Mouse (Mus musculus) forebrain, embryonic 12.5 days (tissue): ENCODE results near the gene Lrp4. TPM values are rescaled to one million over a fixed set of nuclear protein-coding genes. Genes with fewer than 3 reads are reported as not detected.
"Not testable (repeated sequence)": the region's sequence is repeated elsewhere in the genome, so short reads cannot be mapped to it uniquely, and the experiment has no call there.

Experiments
- ATAC-seq: fragments of 200-750 bp; cut with Nextera tagmentation; 2 replicates; pipeline ENCODE4 v1.8.0; 2017; ENCODE audit warnings: moderate TSS enrichment; ENCODE audit not compliant: low FRiP score
- H3K27ac ChIP-seq: fragments of 300-500 bp; sonication (generic); 2 replicates; pipeline ENCODE4 v1.5.1; 2016; ENCODE audit warnings: mild to moderate bottlenecking
- H3K27me3 ChIP-seq: fragments of 300-500 bp; sonication (generic); 2 replicates; pipeline ENCODE4 v1.6.1; 2016; ENCODE audit warnings: mild to moderate bottlenecking
- H3K36me3 ChIP-seq: fragments of 300-500 bp; sonication (generic); replicated peaks from 2 replicates; pipeline ENCODE4 v1.6.1; 2016; ENCODE audit warnings: mild to moderate bottlenecking
- H3K4me1 ChIP-seq: fragments of 300-500 bp; sonication (generic); 2 replicates; pipeline ENCODE4 v1.6.1; 2016
- H3K4me2 ChIP-seq: fragments of 300-500 bp; sonication (generic); 2 replicates; pipeline ENCODE4 v1.6.1; 2016; ENCODE audit warnings: mild to moderate bottlenecking, moderate library complexity
- H3K4me3 ChIP-seq: fragments of 300-500 bp; sonication (generic); replicated peaks from 2 replicates; pipeline ENCODE4 v1.5.1; 2016; ENCODE audit warnings: mild to moderate bottlenecking
- H3K9ac ChIP-seq: fragments of 300-500 bp; sonication (generic); 2 replicates; pipeline ENCODE4 v1.6.1; 2016; ENCODE audit warnings: mild to moderate bottlenecking
- H3K9me3 ChIP-seq: fragments of 300-500 bp; sonication (generic); 2 replicates; pipeline ENCODE4 v1.6.1; 2016
- WGBS: fragments of 180-500 bp; shearing (Covaris S2); methylation state at CpG from one replicate; pipeline ENCODE4 v1.1.7; 2016; 5-methylcytosine and 5-hydroxymethylcytosine counted together
- polyA plus RNA-seq: library from polyadenylated mRNA; unstranded; fragments of >200 nt; fragmentation: Nextera tagmentation; extraction: Ambion mirVana; gene quantifications from 2 replicates; pipeline ENCODE4 v1.2.1, GENCODE M21; 2016

The Lrp4 gene
- polyA plus RNA-seq, 1 experiment from 2014 or later = 9.1 TPM

DNA sequence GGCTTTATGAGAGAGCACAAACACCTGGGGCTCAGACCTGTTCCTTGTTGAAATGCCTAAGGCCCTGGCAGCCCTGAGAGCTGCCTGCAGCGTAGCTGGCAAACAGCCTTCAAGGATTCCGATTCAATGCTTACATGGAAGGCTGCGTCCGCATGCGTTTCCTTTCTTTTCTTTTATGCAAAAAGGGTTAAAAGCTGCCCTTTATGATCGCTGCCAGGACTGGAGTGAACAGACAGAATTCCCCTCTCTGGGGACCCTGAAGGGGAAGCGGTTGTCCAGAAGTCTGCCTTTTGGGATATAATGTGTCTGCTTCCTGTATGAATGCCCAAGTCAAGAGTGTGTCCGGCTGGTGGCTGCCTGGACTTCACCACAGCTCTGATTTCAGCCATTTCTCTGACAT lies 10.3 kb downstream of the Lrp4 start:
- H3K27ac ChIP-seq = peak overlapping the region; percentile 43; the same call in 1 of the 2 replicates
- H3K9ac ChIP-seq = no peak overlapping the region
- no peaks in the 10 kb centered on the region for H3K27me3 ChIP-seq
- 55% methylated on average over 8 of the region's 8 CpGs for WGBS
- H3K9me3 ChIP-seq = no peaks in the 10 kb centered on the region
- peaks cover 12% of the 10 kb centered on the region for H3K36me3 ChIP-seq
- ATAC-seq = no peak
- no peak overlapping the region for H3K4me3 ChIP-seq
- peaks cover 35% of the 10 kb centered on the region for H3K4me1 ChIP-seq
- no peak overlapping the region for H3K4me2 ChIP-seq

DNA sequence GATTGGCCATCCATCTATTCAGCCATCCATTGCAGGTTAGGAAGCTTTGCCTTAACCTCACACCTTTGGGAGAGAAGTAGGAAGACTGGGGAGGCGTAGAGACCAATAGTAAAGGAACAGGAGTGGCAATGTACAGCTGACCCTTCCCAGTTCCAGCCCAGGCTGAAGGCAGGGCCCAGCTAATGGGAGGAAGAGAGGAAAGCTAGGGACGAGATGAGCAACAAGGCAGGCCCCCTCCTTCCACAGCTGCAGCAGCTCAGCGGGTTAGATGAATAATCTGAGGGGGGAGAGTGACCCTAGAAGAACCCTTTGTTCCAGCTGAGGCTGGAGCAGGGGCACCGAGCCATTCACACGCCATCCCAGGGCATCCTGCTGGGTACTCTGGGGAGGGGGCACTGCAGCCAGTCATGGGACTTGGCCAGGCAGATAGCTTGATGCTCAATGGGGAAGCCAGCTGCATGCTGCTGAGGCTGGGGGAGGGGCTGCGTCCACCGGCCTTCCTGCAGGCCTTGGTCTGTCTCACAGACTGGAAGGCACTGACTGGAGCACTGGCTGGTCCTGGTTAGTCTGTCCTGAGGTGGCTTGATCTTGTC lies 12.8 kb downstream of the Lrp4 start:
- WGBS = 15% methylated on average over 7 of the region's 7 CpGs
- H3K27ac ChIP-seq = peak overlapping the region; percentile 53
- no peaks in the 10 kb centered on the region for H3K9me3 ChIP-seq
- peak; percentile 79 for ATAC-seq
- H3K4me2 ChIP-seq = 0 out of 2 replicates have a peak overlapping the region, but pooled peaks have one; percentile 8
- H3K4me3 ChIP-seq = no peak overlapping the region
- H3K9ac ChIP-seq = no peak overlapping the region; the same call in 1 of the 2 replicates
- peaks cover 36% of the 10 kb centered on the region for H3K36me3 ChIP-seq
- no peaks in the 10 kb centered on the region for H3K27me3 ChIP-seq
- peaks cover 29% of the 10 kb centered on the region for H3K4me1 ChIP-seq

DNA sequence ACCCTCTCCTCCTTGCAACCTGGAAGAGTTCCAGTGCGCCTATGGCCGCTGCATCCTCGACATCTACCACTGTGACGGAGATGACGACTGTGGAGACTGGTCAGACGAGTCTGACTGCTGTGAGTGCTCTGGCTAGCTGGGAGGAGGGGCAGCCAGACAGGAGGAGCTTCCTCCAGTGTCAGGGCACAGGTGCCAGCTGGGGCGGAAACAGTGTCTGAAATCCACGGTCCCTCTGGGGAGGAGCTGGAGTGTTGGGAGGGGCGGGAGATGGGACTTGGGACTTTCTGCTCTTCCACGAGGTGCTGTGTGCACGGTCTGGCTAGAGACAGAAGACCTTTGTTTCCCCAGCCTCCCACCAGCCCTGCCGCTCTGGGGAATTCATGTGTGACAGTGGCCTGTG lies 17.0 kb downstream of the Lrp4 start:
- Histone ChIP-seq H3K4me1 (peaks cover 16% of the 10 kb centered on the region), H3K9ac (no peak overlapping the region), H3K27me3 (no peaks in the 10 kb centered on the region), H3K4me2 (no peak overlapping the region), H3K4me3 (no peak overlapping the region), H3K9me3 (no peaks in the 10 kb centered on the region), H3K36me3 (peaks cover 73% of the 10 kb centered on the region), H3K27ac (no peak overlapping the region)
- WGBS = 77% methylated on average over 12 of the region's 12 CpGs
- no peak for ATAC-seq

DNA sequence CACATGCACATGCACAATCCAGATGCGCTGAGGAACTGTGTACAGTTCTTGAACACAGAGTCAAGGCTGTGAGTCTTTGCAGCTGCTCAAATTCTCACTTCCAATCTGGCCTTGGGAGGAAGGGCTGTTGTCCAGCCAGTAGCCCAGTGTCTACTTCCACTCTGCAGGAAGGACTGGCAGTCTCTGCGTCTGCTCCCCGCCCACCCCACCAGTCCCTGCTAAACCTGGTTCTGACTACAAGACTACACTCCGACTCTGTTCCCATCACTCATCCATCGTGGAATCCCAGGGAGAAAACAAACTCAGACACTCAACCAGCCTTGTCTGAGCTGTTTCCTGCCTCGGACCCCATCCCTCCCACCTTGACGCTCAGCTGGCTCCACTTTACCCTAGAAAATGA lies 18.5 kb downstream of the Lrp4 start:
- Histone ChIP-seq H3K4me2 (no peak overlapping the region), H3K9ac (no peak overlapping the region), H3K27me3 (no peaks in the 10 kb centered on the region), H3K36me3 (peaks cover 83% of the 10 kb centered on the region), H3K9me3 (no peaks in the 10 kb centered on the region), H3K4me1 (peaks cover 2% of the 10 kb centered on the region), H3K4me3 (no peak overlapping the region), H3K27ac (no peak overlapping the region)
- no peak for ATAC-seq
- 92% methylated on average over 7 of the region's 7 CpGs for WGBS

DNA sequence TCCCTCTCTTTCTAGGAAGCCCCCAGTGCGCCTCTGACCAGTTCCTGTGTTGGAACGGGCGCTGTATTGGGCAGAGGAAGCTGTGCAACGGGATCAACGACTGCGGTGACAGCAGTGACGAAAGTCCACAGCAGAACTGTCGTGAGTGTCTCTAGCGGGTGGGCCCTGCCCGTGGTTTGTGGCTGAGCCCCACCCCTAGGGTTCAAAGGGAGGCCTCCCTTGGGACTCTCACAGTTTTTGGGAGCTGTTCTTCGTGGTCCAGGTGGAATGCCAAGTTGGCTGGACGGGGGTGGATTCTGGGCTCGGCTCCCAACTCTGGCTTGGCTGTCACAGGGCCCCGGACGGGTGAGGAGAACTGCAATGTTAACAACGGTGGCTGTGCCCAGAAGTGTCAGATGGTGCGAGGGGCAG lies 18.9 kb downstream of the Lrp4 start:
- Histone ChIP-seq H3K27ac (no peak overlapping the region; the same call in 1 of the 2 replicates), H3K4me1 (no peaks in the 10 kb centered on the region), H3K9ac (no peak overlapping the region), H3K9me3 (no peaks in the 10 kb centered on the region), H3K4me2 (no peak overlapping the region), H3K36me3 (peaks cover 78% of the 10 kb centered on the region), H3K27me3 (no peaks in the 10 kb centered on the region), H3K4me3 (no peak overlapping the region)
- ATAC-seq = no peak
- 89% methylated on average over 17 of the region's 17 CpGs for WGBS

DNA sequence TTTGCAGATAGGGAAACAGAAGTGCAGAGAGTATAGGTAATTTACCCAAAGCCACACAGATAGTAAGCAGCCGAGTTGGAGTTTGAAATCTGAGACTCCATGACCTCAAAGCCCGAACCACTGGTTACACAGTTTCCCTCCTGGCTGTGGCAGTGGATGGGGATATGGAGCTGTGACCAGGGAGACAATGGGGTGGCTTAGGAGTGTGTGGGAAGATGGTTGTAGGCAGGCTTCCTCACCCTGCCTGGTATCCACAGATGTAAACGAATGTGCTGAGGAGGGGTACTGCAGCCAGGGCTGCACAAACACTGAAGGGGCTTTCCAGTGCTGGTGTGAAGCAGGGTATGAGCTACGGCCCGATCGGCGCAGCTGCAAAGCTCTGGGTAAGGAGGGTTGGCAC lies 19.5 kb downstream of the Lrp4 start:
- Histone ChIP-seq H3K36me3 (peaks cover 79% of the 10 kb centered on the region), H3K4me2 (no peak overlapping the region), H3K9ac (no peak overlapping the region), H3K27me3 (no peaks in the 10 kb centered on the region), H3K4me3 (no peak overlapping the region), H3K9me3 (no peaks in the 10 kb centered on the region), H3K27ac (no peak overlapping the region), H3K4me1 (no peaks in the 10 kb centered on the region)
- 86% methylated on average over 7 of the region's 7 CpGs for WGBS
- ATAC-seq = no peak

DNA sequence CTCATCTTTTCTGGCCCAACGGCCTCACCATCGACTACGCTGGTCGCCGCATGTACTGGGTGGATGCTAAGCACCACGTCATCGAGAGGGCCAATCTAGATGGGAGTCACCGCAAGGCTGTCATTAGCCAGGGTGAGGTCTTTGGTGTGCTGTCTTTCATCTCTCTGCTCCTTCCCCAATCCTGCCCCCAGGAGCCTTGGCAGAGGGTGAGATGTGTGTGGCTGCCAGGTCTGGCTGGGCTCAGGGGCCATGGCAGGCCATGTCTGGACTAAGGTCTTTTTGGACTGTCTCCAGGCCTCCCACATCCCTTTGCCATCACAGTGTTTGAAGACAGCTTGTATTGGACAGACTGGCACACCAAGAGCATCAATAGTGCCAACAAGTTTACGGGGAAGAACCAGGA lies 23.1 kb downstream of the Lrp4 start:
- WGBS = 96% methylated on average over 9 of the region's 9 CpGs
- Histone ChIP-seq H3K27ac (no peak overlapping the region), H3K9me3 (no peaks in the 10 kb centered on the region), H3K36me3 (peaks cover 76% of the 10 kb centered on the region), H3K9ac (no peak overlapping the region), H3K27me3 (no peaks in the 10 kb centered on the region), H3K4me3 (no peak overlapping the region), H3K4me1 (no peaks in the 10 kb centered on the region), H3K4me2 (no peak overlapping the region)
- no peak for ATAC-seq

DNA sequence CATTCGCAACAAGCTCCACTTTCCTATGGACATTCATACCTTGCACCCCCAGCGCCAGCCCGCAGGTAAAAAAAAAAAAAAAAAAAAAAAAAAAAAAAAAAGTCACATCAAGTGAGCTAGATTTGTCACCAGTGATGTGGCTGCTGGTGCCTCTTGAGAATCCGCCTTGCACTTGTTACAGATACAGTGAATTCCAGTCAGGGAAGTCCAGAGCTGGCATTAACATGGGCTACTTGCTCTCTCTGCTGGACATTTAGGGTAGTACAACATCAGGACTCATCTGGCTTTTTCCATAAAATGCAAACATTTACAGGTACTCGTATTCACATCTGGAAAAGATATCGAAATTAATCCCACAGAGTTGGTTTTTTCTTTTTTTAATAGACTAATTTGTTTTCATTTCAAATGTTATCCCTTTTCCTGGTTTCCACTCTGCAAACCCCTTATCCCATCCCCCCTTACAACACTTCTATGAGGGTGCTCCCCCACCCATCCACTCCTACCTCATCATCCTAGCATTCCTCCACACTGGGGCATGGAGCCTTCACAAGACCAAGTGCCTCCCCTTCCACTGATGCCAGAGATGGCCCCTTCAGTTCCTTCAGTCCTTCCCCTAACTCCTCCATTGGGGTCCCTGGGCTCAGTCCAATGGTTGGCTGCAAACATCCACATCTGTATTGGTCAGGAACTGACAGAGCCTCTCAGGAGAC lies 23.6 kb downstream of the Lrp4 start:
- H3K4me2 ChIP-seq = no peak overlapping the region
- peaks cover 76% of the 10 kb centered on the region for H3K36me3 ChIP-seq
- no peaks in the 10 kb centered on the region for H3K27me3 ChIP-seq
- no peak overlapping the region for H3K27ac ChIP-seq
- peak; percentile 74; the same call in 1 of the 2 replicates for ATAC-seq
- no peak overlapping the region for H3K4me3 ChIP-seq
- H3K4me1 ChIP-seq = no peaks in the 10 kb centered on the region
- no peaks in the 10 kb centered on the region for H3K9me3 ChIP-seq
- 69% methylated on average over 6 of the region's 6 CpGs for WGBS
- H3K9ac ChIP-seq = no peak overlapping the region

DNA sequence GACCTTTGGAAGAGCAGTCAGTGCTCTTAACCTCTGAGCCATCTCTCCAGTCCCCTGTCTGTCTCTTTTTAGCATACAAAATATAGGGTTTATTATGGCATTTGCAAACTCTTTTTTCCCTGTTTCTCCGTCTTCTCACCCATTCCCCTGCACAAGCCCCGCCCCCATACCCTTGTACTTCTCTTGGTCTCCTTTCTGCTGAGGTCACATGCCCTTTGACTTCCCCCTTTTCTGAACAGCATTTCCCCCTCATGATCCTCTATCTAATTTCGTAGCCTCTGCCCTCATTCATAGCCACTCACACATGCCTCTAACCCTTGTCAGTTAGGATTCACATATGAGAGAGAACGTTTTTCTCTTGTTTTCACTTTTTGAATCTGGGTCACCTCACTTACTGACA lies 27.4 kb downstream of the Lrp4 start:
- H3K4me3 ChIP-seq = no peak overlapping the region
- no peaks in the 10 kb centered on the region for H3K9me3 ChIP-seq
- H3K4me1 ChIP-seq = no peaks in the 10 kb centered on the region
- H3K27ac ChIP-seq = no peak overlapping the region
- H3K36me3 ChIP-seq = peaks cover 70% of the 10 kb centered on the region
- WGBS = 84% methylated on average over 4 of the region's 4 CpGs
- no peak for ATAC-seq
- no peak overlapping the region for H3K9ac ChIP-seq
- no peak overlapping the region for H3K4me2 ChIP-seq
- no peaks in the 10 kb centered on the region for H3K27me3 ChIP-seq

DNA sequence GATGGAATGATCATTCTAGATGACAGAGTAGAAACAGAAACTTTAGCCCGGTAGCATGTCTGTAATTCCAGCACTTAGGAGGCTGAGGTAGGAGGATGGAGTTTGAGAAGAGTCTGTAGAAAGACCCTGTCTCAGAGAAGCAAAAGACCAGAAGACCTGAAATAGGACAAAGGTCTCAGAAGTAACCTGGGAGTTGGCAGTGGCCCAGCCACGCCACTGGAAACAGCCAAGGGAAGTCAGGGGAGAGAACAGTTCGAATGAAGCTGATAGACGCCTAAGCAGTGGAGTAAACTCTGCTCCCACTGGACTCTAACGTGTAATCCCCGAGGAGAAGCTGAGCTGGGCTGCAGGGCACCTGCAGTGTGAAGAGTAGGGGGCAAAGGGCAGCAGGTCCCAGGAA lies 27.9 kb downstream of the Lrp4 start:
- Histone ChIP-seq H3K4me1 (no peaks in the 10 kb centered on the region), H3K27me3 (no peaks in the 10 kb centered on the region), H3K9me3 (no peaks in the 10 kb centered on the region), H3K9ac (no peak overlapping the region), H3K27ac (no peak overlapping the region), H3K4me3 (no peak overlapping the region), H3K36me3 (peaks cover 71% of the 10 kb centered on the region), H3K4me2 (no peak overlapping the region)
- no peak for ATAC-seq
- WGBS = 84% methylated on average over 6 of the region's 6 CpGs

DNA sequence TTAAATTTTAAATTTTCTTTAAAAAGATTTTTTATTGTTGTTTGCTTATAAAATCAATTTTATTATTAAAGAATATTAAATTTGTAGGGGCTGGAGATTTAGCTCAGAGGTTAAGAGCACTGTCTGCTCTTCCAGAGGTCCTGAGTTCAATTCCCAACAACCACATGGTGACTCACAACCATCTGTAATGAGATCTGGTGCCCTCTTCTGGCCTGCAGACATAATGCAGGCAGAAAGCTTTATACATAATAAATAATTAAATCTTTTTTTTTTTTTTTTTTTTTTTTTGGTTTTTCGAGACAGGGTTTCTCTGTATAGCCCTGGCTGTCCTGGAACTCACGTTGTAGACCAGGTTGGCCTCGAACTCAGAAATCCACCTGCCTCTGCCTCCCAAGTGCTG lies 30.0 kb downstream of the Lrp4 start:
- not testable (repeated sequence) for H3K4me3 ChIP-seq, ATAC-seq, H3K4me2 ChIP-seq, H3K4me1 ChIP-seq, H3K27ac ChIP-seq, H3K27me3 ChIP-seq, H3K9ac ChIP-seq, H3K9me3 ChIP-seq
- peaks cover 82% of the 10 kb centered on the region for H3K36me3 ChIP-seq
- WGBS = 74% methylated on average over 3 of the region's 3 CpGs

DNA sequence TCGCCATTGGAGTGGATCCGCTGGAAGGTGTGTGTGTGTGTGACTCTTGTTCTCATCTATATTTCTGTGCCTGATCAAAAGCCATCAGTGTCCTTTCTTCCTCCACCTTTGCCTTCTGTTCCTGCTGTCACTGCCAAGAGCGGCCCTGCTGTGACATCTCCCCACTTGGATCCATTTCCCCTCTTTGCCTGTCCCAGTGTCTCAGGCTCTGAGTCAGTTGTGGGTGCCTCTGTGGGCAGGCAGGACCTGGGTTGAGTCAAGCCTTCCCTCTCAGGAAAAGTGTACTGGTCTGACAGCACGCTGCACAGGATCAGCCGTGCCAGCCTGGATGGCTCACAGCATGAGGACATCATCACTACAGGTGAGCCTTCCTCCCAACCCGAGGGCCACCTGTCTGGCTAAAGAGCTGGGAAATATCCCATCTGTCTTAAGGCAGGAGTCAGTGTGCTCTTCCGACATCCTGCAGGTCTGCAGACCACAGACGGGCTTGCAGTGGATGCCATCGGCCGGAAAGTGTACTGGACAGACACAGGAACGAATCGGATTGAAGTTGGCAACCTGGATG lies 34.8 kb downstream of the Lrp4 start:
- Histone ChIP-seq H3K4me3 (no peak overlapping the region), H3K9ac (no peak overlapping the region), H3K27me3 (no peaks in the 10 kb centered on the region), H3K4me1 (no peaks in the 10 kb centered on the region), H3K27ac (no peak overlapping the region), H3K9me3 (no peaks in the 10 kb centered on the region), H3K36me3 (peaks cover 88% of the 10 kb centered on the region), H3K4me2 (no peak overlapping the region)
- 95% methylated on average over 12 of the region's 12 CpGs for WGBS
- no peak for ATAC-seq

DNA sequence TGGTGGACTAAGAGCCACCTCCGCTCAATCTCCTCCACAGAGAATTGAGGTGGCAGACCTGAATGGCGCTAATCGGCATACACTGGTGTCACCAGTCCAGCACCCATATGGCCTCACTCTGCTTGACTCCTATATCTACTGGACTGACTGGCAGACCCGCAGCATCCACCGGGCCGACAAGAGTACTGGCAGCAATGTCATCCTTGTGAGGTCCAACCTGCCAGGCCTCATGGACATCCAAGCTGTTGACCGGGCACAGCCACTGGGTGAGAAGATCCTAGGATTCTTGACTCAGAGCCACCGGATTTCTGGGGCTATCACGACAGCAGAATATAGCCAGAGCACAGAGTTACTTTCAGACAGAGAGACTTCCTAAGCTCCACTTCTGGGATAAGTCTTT lies 36.7 kb downstream of the Lrp4 start:
- ATAC-seq = no peak
- WGBS = 97% methylated on average over 9 of the region's 9 CpGs
- no peaks in the 10 kb centered on the region for H3K4me1 ChIP-seq
- no peak overlapping the region for H3K9ac ChIP-seq
- no peaks in the 10 kb centered on the region for H3K27me3 ChIP-seq
- no peak overlapping the region for H3K27ac ChIP-seq
- H3K4me2 ChIP-seq = no peak overlapping the region
- peaks cover 94% of the 10 kb centered on the region for H3K36me3 ChIP-seq
- H3K9me3 ChIP-seq = no peaks in the 10 kb centered on the region
- no peak overlapping the region for H3K4me3 ChIP-seq
